Mouse (Mus musculus): Measurements from ENCODE around the gene Cmtr1. TPM values are rescaled to one million over a fixed set of nuclear protein-coding genes. Genes with fewer than 3 reads are reported as not detected.

Gene Cmtr1
- total and polyA plus RNA-seq, 3 experiments, result 88.8 to 135 (median 105) TPM

GRCm38 (mm10) chr17:29694516-29694915 is 34.1 kb downstream of the Cmtr1 start:
- in situ Hi-C loops (cut with MboI; ENCODE audit: low pct_ligation_motif_present, low pct_unique_long_range_greater_than_20kb, low sequenced_read_pairs) (no loop called here), dilution Hi-C loops (cut with MboI; ENCODE audit: extremely low pct_ligation_motif_present, extremely low pct_unique_long_range_greater_than_20kb, low sequenced_read_pairs) (no loop called here)
- no peaks in the 10 kb centered on the region for H3K9me3 ChIP-seq (replicated peaks; ENCODE audit: low read length)

GRCm38 (mm10) chr17:29696940-29697339 is 36.5 kb downstream of the Cmtr1 start:
- Histone ChIP-seq H3K79me2 (replicated peaks; ENCODE audit: control insufficient read depth, extremely low read depth, insufficient read depth, poor library complexity, severe bottlenecking) (no peaks in the 10 kb centered on the region), H3K9me3 (replicated peaks; ENCODE audit: low read length) (no peaks in the 10 kb centered on the region), H3K4me2 (ENCODE audit: insufficient read depth, low read depth, poor library complexity, severe bottlenecking) (no peak overlapping the region), H3K27me3 (replicated peaks) (no peaks in the 10 kb centered on the region), H3K4me1 (ENCODE audit: control insufficient read depth in 1 of 2, insufficient read depth in 2 of 2) (peaks cover 9 to 80% of the 10 kb centered on the region in 2 experiments), H3K27ac (ENCODE audit: insufficient read depth, low read depth) (no peak overlapping the region), H3K4me3 (replicated peaks in 1 of 3; ENCODE audit: low read depth in 2 of 3, low read length in 2 of 3, poor library complexity in 1 of 3) (no peak overlapping the region), H3K36me3 (replicated peaks in 1 of 2; ENCODE audit: control insufficient read depth in 1 of 2, insufficient read depth in 1 of 2, low read length in 1 of 2) (peaks cover 79 to 90% of the 10 kb centered on the region in 2 experiments), H3K9ac (ENCODE audit: insufficient read depth, low read depth) (no peak overlapping the region)
- in situ Hi-C loops (cut with MboI; ENCODE audit: low pct_ligation_motif_present, low pct_unique_long_range_greater_than_20kb, low sequenced_read_pairs), result no loop called here
- dilution Hi-C loops (cut with MboI; ENCODE audit: extremely low pct_ligation_motif_present, extremely low pct_unique_long_range_greater_than_20kb, low sequenced_read_pairs), result no loop called here
- no peak for DNase-seq (ENCODE audit: extremely low read depth)
- TF ChIP-seq MAFK (IDR thresholded peaks at IDR 0.05; ENCODE audit: insufficient replicate concordance, low read length) (no peak), ETS1 (conservative IDR thresholded peaks at IDR 0.05; ENCODE audit: low read depth, low read length) (no peak), KAT2A (IDR thresholded peaks at IDR 0.05; ENCODE audit: insufficient replicate concordance, low read length) (no peak), POLR2A (IDR thresholded peaks at IDR 0.05; ENCODE audit: low read depth, low read length) (no peak), CHD2 (IDR thresholded peaks at IDR 0.05; ENCODE audit: low read length) (no peak), ZNF384 (IDR thresholded peaks at IDR 0.05; ENCODE audit: low read depth, low read length) (no peak), ELF1 (IDR thresholded peaks at IDR 0.05; ENCODE audit: low read depth, low read length) (no peak), PAX5 (IDR thresholded peaks at IDR 0.05; ENCODE audit: low read length) (no peak)

More at GRCm38 (mm10) chr17:29694516-29694915, 34.1 kb downstream of the Cmtr1 start:
- Histone ChIP-seq H3K27me3 (replicated peaks) (no peaks in the 10 kb centered on the region), H3K27ac (ENCODE audit: insufficient read depth, low read depth) (no peak overlapping the region), H3K4me1 (ENCODE audit: control insufficient read depth in 1 of 2, insufficient read depth in 2 of 2) (peaks cover 9 to 62% of the 10 kb centered on the region in 2 experiments), H3K36me3 (replicated peaks in 1 of 2; ENCODE audit: control insufficient read depth in 1 of 2, insufficient read depth in 1 of 2, low read length in 1 of 2) (peaks cover 75 to 89% of the 10 kb centered on the region in 2 experiments), H3K4me3 (replicated peaks in 1 of 3; ENCODE audit: low read depth in 2 of 3, low read length in 2 of 3, poor library complexity in 1 of 3) (no peak overlapping the region), H3K4me2 (ENCODE audit: insufficient read depth, low read depth, poor library complexity, severe bottlenecking) (no peak overlapping the region), H3K9ac (ENCODE audit: insufficient read depth, low read depth) (no peak overlapping the region), H3K79me2 (replicated peaks; ENCODE audit: control insufficient read depth, extremely low read depth, insufficient read depth, poor library complexity, severe bottlenecking) (no peaks in the 10 kb centered on the region)
- DNase-seq (ENCODE audit: extremely low read depth), result no peak
- TF ChIP-seq EP300 (IDR thresholded peaks at IDR 0.05; ENCODE audit: low read length) (no peak), MAZ (IDR thresholded peaks at IDR 0.05; ENCODE audit: low read depth, low read length) (no peak), USF1 (IDR thresholded peaks at IDR 0.05; ENCODE audit: low read depth, low read length) (no peak), NELFE (IDR thresholded peaks at IDR 0.05; ENCODE audit: low read depth, low read length) (no peak), SMC3 (IDR thresholded peaks at IDR 0.05; ENCODE audit: low read depth, low read length) (no peak), ZMIZ1 (IDR thresholded peaks at IDR 0.05; ENCODE audit: low read depth, low read length) (no peak), IRF4 (IDR thresholded peaks at IDR 0.05; ENCODE audit: low read depth, low read length) (no peak), POLR2A (IDR thresholded peaks at IDR 0.05; ENCODE audit: low read depth, low read length) (no peak), ZKSCAN1 (IDR thresholded peaks at IDR 0.05; ENCODE audit: borderline replicate concordance, low read depth, low read length) (no peak), RAD21 (IDR thresholded peaks at IDR 0.05; ENCODE audit: low read depth, low read length) (no peak), NRF1 (IDR thresholded peaks at IDR 0.05; ENCODE audit: low read depth, low read length) (no peak), MEF2A (IDR thresholded peaks at IDR 0.05; ENCODE audit: borderline replicate concordance, low read depth, low read length) (no peak)
